Mouse (Mus musculus): ENCODE data around the gene H2al2a.

GRCm38 (mm10) chr2:17982747-17983146 lies 14.0 kb downstream of the H2al2a start:
- TF ChIP-seq EP300 (IDR thresholded peaks at IDR 0.05; ENCODE audit: low read depth), result no peak
- TF ChIP-seq CTCF (IDR thresholded peaks at IDR 0.05; ENCODE audit: low read depth), result no peak
